Mouse (Mus musculus) testis, adult 2 months (tissue): ENCODE results near the gene Chek2. TPM values are rescaled to one million over a fixed set of nuclear protein-coding genes. Genes with fewer than 3 reads are reported as not detected.

ENCODE experiments used
- H3K27ac ChIP-seq: fragments of 200-500 bp; 2 replicates; pipeline ENCODE4 v1.5.1; 2012; ENCODE audit warnings: low read depth, low read length; ENCODE audit not compliant: control insufficient read depth, insufficient read depth
- H3K27me3 ChIP-seq: fragments of 200-500 bp; 2 replicates; pipeline ENCODE4 v1.6.1; 2012; ENCODE audit warnings: mild to moderate bottlenecking, low read length, moderate library complexity; ENCODE audit not compliant: control insufficient read depth, insufficient read depth
- H3K36me3 ChIP-seq: fragments of 200-500 bp; 2 replicates; pipeline ENCODE4 v1.6.1; 2012; ENCODE audit warnings: mild to moderate bottlenecking, low read length; ENCODE audit not compliant: control insufficient read depth, insufficient read depth
- H3K4me1 ChIP-seq: fragments of 200-500 bp; 2 replicates; pipeline ENCODE4 v1.6.1; 2012; ENCODE audit warnings: low read length; ENCODE audit not compliant: control insufficient read depth, insufficient read depth
- H3K4me3 ChIP-seq: fragments of 200-500 bp; 2 replicates; pipeline ENCODE4 v1.5.1; 2012; ENCODE audit warnings: low read depth, mild to moderate bottlenecking, low read length, moderate library complexity, mixed read lengths; ENCODE audit not compliant: control insufficient read depth
- CTCF ChIP-seq: fragments of 200-500 bp; IDR thresholded peaks from 2 replicates; pipeline ENCODE4 v1.5.1; 2012; ENCODE audit warnings: low read depth, mild to moderate bottlenecking, inconsistent platforms, low read length, moderate library complexity; ENCODE audit not compliant: control insufficient read depth, insufficient read depth, insufficient replicate concordance
- POLR2A ChIP-seq: fragments of 200-500 bp; IDR thresholded peaks from 2 replicates; pipeline ENCODE4 v1.6.1; 2012; ENCODE audit warnings: low read depth, mild to moderate bottlenecking, inconsistent platforms, low read length, moderate library complexity; ENCODE audit not compliant: control insufficient read depth
- polyA plus RNA-seq: library from polyadenylated mRNA; depleted of rRNA; stranded (reverse); fragments of >200 nt; gene quantifications from 2 replicates; pipeline ENCODE4 v1.2.3, GENCODE M21; 2012

Chek2 gene
- polyA plus RNA-seq, 1 experiment = 1.7 TPM

- no peak overlapping the region for H3K4me3 ChIP-seq
- H3K36me3 ChIP-seq = no peaks in the 10 kb centered on the region
- no peaks in the 10 kb centered on the region for H3K27me3 ChIP-seq
- TF ChIP-seq POLR2A = no peak
- TF ChIP-seq CTCF = no peak
- no peak overlapping the region for H3K27ac ChIP-seq
- H3K4me1 ChIP-seq = peaks cover 19% of the 10 kb centered on the region
These were observed 33.6 kb upstream of the Chek2 start for GRCm38 (mm10) chr5:110806154-110806553.

- H3K27me3 ChIP-seq = no peaks in the 10 kb centered on the region
- H3K36me3 ChIP-seq = no peaks in the 10 kb centered on the region
- H3K27ac ChIP-seq = no peak overlapping the region
- H3K4me3 ChIP-seq = peak overlapping the region; percentile 54
- H3K4me1 ChIP-seq = peaks cover 19% of the 10 kb centered on the region
- TF ChIP-seq CTCF = no peak
- no peak for TF ChIP-seq POLR2A
These were observed 33.1 kb upstream of the Chek2 start for GRCm38 (mm10) chr5:110806676-110807075.

- Histone ChIP-seq H3K4me1 (peaks cover 19% of the 10 kb centered on the region), H3K27ac (no peak overlapping the region; the same call in 1 of the 2 replicates), H3K4me3 (peak overlapping the region; percentile 98), H3K36me3 (no peaks in the 10 kb centered on the region), H3K27me3 (no peaks in the 10 kb centered on the region)
- TF ChIP-seq POLR2A (no peak), CTCF (no peak)
These were observed 32.3 kb upstream of the Chek2 start for GRCm38 (mm10) chr5:110807453-110807852.

GRCm38 (mm10) chr5:110808061-110808631 is 31.6 kb upstream of the Chek2 start:
- no peaks in the 10 kb centered on the region for H3K36me3 ChIP-seq
- H3K27me3 ChIP-seq = no peaks in the 10 kb centered on the region
- H3K27ac ChIP-seq = peak overlapping the region; percentile 87
- TF ChIP-seq CTCF = no peak
- peak; percentile 63 for TF ChIP-seq POLR2A
- H3K4me3 ChIP-seq = peak overlapping the region; percentile 98
- peaks cover 19% of the 10 kb centered on the region for H3K4me1 ChIP-seq

- Histone ChIP-seq H3K27ac (peak overlapping the region; percentile 87), H3K36me3 (no peaks in the 10 kb centered on the region), H3K4me3 (peak overlapping the region; percentile 98), H3K4me1 (peaks cover 19% of the 10 kb centered on the region), H3K27me3 (no peaks in the 10 kb centered on the region)
- TF ChIP-seq POLR2A = no peak
- no peak for TF ChIP-seq CTCF
These were observed 30.7 kb upstream of the Chek2 start for GRCm38 (mm10) chr5:110808821-110809666.

- H3K27me3 ChIP-seq = no peaks in the 10 kb centered on the region
- no peaks in the 10 kb centered on the region for H3K36me3 ChIP-seq
- H3K27ac ChIP-seq = peak within 1 kb of the TSS; percentile 87
- no peak for TF ChIP-seq CTCF
- TF ChIP-seq POLR2A = peak; percentile 91
- H3K4me3 ChIP-seq = peak within 1 kb of the TSS; percentile 98
- H3K4me1 ChIP-seq = peaks cover 19% of the 10 kb centered on the region
These were observed 30.0 kb upstream of the Chek2 start, which contains the start of gene Ulk1 for GRCm38 (mm10) chr5:110809667-110810325. Gene Ulk1 (minus strand): TSS chr5:110810097.

- Histone ChIP-seq H3K27ac (no peak overlapping the region), H3K27me3 (no peaks in the 10 kb centered on the region), H3K4me1 (no peaks in the 10 kb centered on the region), H3K36me3 (no peaks in the 10 kb centered on the region), H3K4me3 (no peak overlapping the region)
- TF ChIP-seq CTCF (no peak), POLR2A (no peak)
These were observed 15.4 kb upstream of the Chek2 start for GRCm38 (mm10) chr5:110824421-110824820.
